Mouse (Mus musculus) intestine, embryonic 16.5 days (tissue): Measurements from ENCODE around the gene Jarid2. TPM values are rescaled to one million over a fixed set of nuclear protein-coding genes. Genes with fewer than 3 reads are reported as not detected.

ENCODE experiments used
- ATAC-seq: fragments of 200-750 bp; cut with Nextera tagmentation; 2 replicates; pipeline ENCODE4 v1.8.0; 2017; ENCODE audit warnings: moderate TSS enrichment, moderate library complexity
- H3K27ac ChIP-seq: fragments of 300-500 bp; sonication (generic); 2 replicates; pipeline ENCODE4 v1.5.1; 2014; ENCODE audit warnings: mild to moderate bottlenecking, low read length
- H3K27me3 ChIP-seq: fragments of 300-500 bp; sonication (generic); replicated peaks from 2 replicates; pipeline ENCODE4 v1.6.1; 2014; ENCODE audit warnings: low read length, control low read depth, mixed read lengths; ENCODE audit not compliant: control insufficient read depth, insufficient read depth
- H3K36me3 ChIP-seq: fragments of 300-500 bp; sonication (generic); 2 replicates; pipeline ENCODE4 v1.6.1; 2014; ENCODE audit warnings: low read length, control low read depth; ENCODE audit not compliant: control insufficient read depth, insufficient read depth
- H3K4me1 ChIP-seq: fragments of 300-500 bp; sonication (generic); 2 replicates; pipeline ENCODE4 v1.6.1; 2014; ENCODE audit warnings: low read length, control low read depth, mixed read lengths; ENCODE audit not compliant: control insufficient read depth, insufficient read depth
- H3K4me2 ChIP-seq: fragments of 300-500 bp; sonication (generic); 2 replicates; pipeline ENCODE4 v1.6.1; 2014; ENCODE audit warnings: low read depth, low read length, control low read depth
- H3K4me3 ChIP-seq: fragments of 300-500 bp; sonication (generic); 2 replicates; pipeline ENCODE4 v1.5.1; 2014; ENCODE audit warnings: mild to moderate bottlenecking, low read length
- H3K9ac ChIP-seq: fragments of 300-500 bp; sonication (generic); 2 replicates; pipeline ENCODE4 v1.6.1; 2014; ENCODE audit warnings: low read depth, low read length
- H3K9me3 ChIP-seq: fragments of 300-500 bp; sonication (generic); 2 replicates; pipeline ENCODE4 v1.6.1; 2016; ENCODE audit warnings: low read length, control low read depth; ENCODE audit not compliant: control insufficient read depth
- WGBS: fragments of 180-500 bp; shearing (Covaris S2); extraction: QIAGEN DNeasy Blood & Tissue Kit; methylation state at CpG from one replicate; pipeline ENCODE4 v1.1.7; 2014; 5-methylcytosine and 5-hydroxymethylcytosine counted together
- polyA plus RNA-seq: library from polyadenylated mRNA; unstranded; fragments of >200 nt; fragmentation: Nextera tagmentation; extraction: Ambion mirVana; gene quantifications from 2 replicates; pipeline ENCODE4 v1.2.1, GENCODE M21; 2015

The Jarid2 gene
- polyA plus RNA-seq, 1 experiment from 2014 or later, result 19.2 TPM

- 67% methylated on average over 5 of the region's 5 CpGs for WGBS
- no peak for ATAC-seq
- H3K4me1 ChIP-seq, result peaks cover 23% of the 10 kb centered on the region
- H3K9ac ChIP-seq, result peak overlapping the region; percentile 95; the same call in 1 of the 2 replicates
- H3K27me3 ChIP-seq, result no peaks in the 10 kb centered on the region
- no peaks in the 10 kb centered on the region for H3K36me3 ChIP-seq
- H3K4me2 ChIP-seq, result peak overlapping the region; percentile 71
- H3K9me3 ChIP-seq, result no peaks in the 10 kb centered on the region
- no peak overlapping the region for H3K27ac ChIP-seq
- peak overlapping the region; percentile 82 for H3K4me3 ChIP-seq
Measured at GRCm38 (mm10) chr13:44734441-44734840, 5.2 kb downstream of the Jarid2 start.

- H3K27ac ChIP-seq, result no peak overlapping the region
- no peaks in the 10 kb centered on the region for H3K9me3 ChIP-seq
- 44% methylated on average over 1 of the region's 1 CpGs for WGBS
- no peaks in the 10 kb centered on the region for H3K27me3 ChIP-seq
- H3K9ac ChIP-seq, result no peak overlapping the region
- no peak for ATAC-seq
- H3K4me2 ChIP-seq, result no peak overlapping the region
- peaks cover 23% of the 10 kb centered on the region for H3K4me1 ChIP-seq
- H3K4me3 ChIP-seq, result no peak overlapping the region
- H3K36me3 ChIP-seq, result no peaks in the 10 kb centered on the region
Measured at GRCm38 (mm10) chr13:44735088-44735690, 5.9 kb downstream of the Jarid2 start.

DNA sequence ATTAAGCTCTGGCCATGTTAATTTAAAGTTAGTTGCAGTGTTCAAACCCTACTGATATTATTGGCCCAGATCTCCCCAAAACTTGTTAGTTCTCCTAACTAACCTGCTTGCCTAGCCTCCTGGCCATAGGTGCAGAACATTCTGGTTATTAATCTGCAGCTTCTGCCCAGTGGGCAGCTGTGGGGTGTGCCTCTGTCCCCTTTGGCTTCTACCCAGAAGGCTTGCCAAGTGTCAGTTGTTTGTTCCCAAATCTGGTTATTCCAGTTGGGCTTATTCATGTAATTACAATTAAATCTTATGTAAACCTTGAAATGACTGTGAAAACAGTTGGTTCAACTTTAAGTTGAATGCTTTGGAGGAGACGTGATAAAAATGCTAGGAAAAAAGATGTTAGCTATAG lies 8.0 kb downstream of the Jarid2 start:
- Histone ChIP-seq H3K4me1 (peaks cover 23% of the 10 kb centered on the region), H3K27ac (no peak overlapping the region), H3K9me3 (no peaks in the 10 kb centered on the region), H3K4me2 (no peak overlapping the region), H3K4me3 (no peak overlapping the region), H3K9ac (no peak overlapping the region), H3K27me3 (no peaks in the 10 kb centered on the region), H3K36me3 (no peaks in the 10 kb centered on the region)
- WGBS, result 58% methylated on average over 1 of the region's 1 CpGs
- ATAC-seq, result no peak

GRCm38 (mm10) chr13:44751780-44752179 lies 22.5 kb downstream of the Jarid2 start:
- no peaks in the 10 kb centered on the region for H3K9me3 ChIP-seq
- H3K4me2 ChIP-seq, result no peak overlapping the region
- no peak overlapping the region for H3K9ac ChIP-seq
- H3K36me3 ChIP-seq, result no peaks in the 10 kb centered on the region
- no peak overlapping the region for H3K27ac ChIP-seq
- no peak overlapping the region for H3K4me3 ChIP-seq
- peaks cover 17% of the 10 kb centered on the region for H3K4me1 ChIP-seq
- no peak for ATAC-seq
- H3K27me3 ChIP-seq, result no peaks in the 10 kb centered on the region
- 70% methylated on average over 3 of the region's 3 CpGs for WGBS

DNA sequence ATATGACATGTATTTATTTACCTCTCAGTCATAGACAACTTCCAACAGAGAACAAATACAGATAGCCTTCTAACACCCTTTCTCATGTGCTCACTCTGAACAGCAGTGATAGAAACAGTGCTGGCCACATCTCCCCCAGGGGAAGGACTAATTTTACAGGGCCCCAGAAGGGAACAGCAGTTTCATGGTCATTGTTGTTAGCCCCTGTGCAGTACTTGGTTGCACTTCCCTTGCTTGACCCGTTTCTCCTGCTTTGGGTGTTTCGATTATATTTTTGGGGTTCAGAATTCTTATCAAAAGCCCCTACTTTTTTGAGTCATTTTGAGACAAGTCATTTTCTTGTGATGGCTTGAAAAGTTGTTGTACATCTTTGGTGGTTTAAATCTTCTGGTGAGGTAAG lies 23.9 kb downstream of the Jarid2 start:
- Histone ChIP-seq H3K9me3 (no peaks in the 10 kb centered on the region), H3K4me3 (no peak overlapping the region), H3K27ac (no peak overlapping the region), H3K9ac (no peak overlapping the region), H3K27me3 (no peaks in the 10 kb centered on the region), H3K36me3 (no peaks in the 10 kb centered on the region), H3K4me2 (no peak overlapping the region), H3K4me1 (peaks cover 11% of the 10 kb centered on the region; the same call in 1 of the 2 replicates)
- 89% methylated on average over 2 of the region's 2 CpGs for WGBS
- ATAC-seq, result no peak

DNA sequence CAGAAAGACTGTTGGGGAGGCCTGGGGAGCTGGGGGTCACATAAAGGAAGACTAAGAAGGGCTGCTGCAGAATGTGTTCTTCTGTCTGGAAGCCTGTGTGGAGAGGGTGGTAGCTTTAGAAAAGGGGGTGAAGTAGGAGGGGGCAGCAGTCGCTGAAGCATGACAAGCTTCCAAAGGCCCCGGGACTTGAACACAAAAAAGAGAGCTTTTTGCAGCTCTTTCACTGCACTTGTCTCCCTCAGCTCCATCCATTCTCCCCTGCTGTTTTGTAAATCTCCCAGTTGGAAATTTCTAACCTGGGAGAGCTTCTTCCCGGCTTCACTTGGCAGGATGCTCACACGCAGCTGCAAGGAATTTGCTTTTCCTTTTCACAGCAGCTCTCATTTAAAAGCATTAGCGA lies 26.2 kb downstream of the Jarid2 start:
- no peak overlapping the region for H3K4me2 ChIP-seq
- ATAC-seq, result no peak
- H3K9ac ChIP-seq, result no peak overlapping the region
- H3K4me1 ChIP-seq, result peaks cover 11% of the 10 kb centered on the region; the same call in 1 of the 2 replicates
- no peaks in the 10 kb centered on the region for H3K36me3 ChIP-seq
- H3K9me3 ChIP-seq, result no peaks in the 10 kb centered on the region
- H3K27ac ChIP-seq, result no peak overlapping the region
- WGBS, result 24% methylated on average over 5 of the region's 5 CpGs
- H3K4me3 ChIP-seq, result no peak overlapping the region
- no peaks in the 10 kb centered on the region for H3K27me3 ChIP-seq

- no peak overlapping the region for H3K27ac ChIP-seq
- H3K4me3 ChIP-seq, result no peak overlapping the region
- no peak overlapping the region for H3K9ac ChIP-seq
- no peaks in the 10 kb centered on the region for H3K27me3 ChIP-seq
- H3K9me3 ChIP-seq, result no peaks in the 10 kb centered on the region
- no peak for ATAC-seq
- H3K4me1 ChIP-seq, result peaks cover 5% of the 10 kb centered on the region; the same call in 1 of the 2 replicates
- H3K36me3 ChIP-seq, result no peaks in the 10 kb centered on the region
- 85% methylated on average over 1 of the region's 1 CpGs for WGBS
- H3K4me2 ChIP-seq, result no peak overlapping the region
Measured at GRCm38 (mm10) chr13:44758750-44759149, 29.5 kb downstream of the Jarid2 start.

GRCm38 (mm10) chr13:44760761-44761160 lies 31.5 kb downstream of the Jarid2 start:
- 89% methylated on average over 1 of the region's 1 CpGs for WGBS

DNA sequence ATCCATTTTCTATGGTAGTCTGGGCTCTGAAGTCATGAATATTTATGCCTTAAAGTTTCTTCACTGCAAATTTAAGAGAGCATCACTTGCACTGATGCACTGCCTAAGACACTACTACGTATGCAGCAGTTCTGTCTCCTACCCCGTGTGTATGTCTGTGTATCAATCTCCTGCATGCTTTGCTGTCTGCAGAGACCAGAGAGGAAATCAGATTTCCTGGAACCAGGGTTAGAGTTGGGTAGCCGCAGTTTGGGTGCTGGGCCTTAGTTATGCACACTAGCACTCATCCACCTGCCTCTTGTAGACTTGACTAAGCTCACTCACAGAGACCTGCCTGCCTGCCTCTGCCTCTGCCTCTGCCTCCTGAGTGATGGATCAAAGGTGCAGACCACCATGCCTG lies 33.8 kb downstream of the Jarid2 start:
- no peak for ATAC-seq
- Histone ChIP-seq H3K36me3 (no peaks in the 10 kb centered on the region), H3K27ac (no peak overlapping the region), H3K4me3 (no peak overlapping the region), H3K4me2 (no peak overlapping the region), H3K27me3 (no peaks in the 10 kb centered on the region), H3K4me1 (no peaks in the 10 kb centered on the region), H3K9ac (no peak overlapping the region), H3K9me3 (no peaks in the 10 kb centered on the region)
- WGBS, result 70% methylated on average over 3 of the region's 3 CpGs

More at GRCm38 (mm10) chr13:44760761-44761160, 31.5 kb downstream of the Jarid2 start:
- Histone ChIP-seq H3K4me3 (no peak overlapping the region), H3K4me1 (no peaks in the 10 kb centered on the region), H3K9me3 (no peaks in the 10 kb centered on the region), H3K36me3 (no peaks in the 10 kb centered on the region), H3K9ac (no peak overlapping the region), H3K27ac (no peak overlapping the region), H3K4me2 (no peak overlapping the region), H3K27me3 (no peaks in the 10 kb centered on the region)
- ATAC-seq, result no peak

GRCm38 (mm10) chr13:44767751-44768150 lies 38.5 kb downstream of the Jarid2 start:
- no peak for ATAC-seq
- H3K4me1 ChIP-seq, result no peaks in the 10 kb centered on the region
- H3K9me3 ChIP-seq, result no peaks in the 10 kb centered on the region
- no peaks in the 10 kb centered on the region for H3K36me3 ChIP-seq
- 71% methylated on average over 6 of the region's 6 CpGs for WGBS
- H3K4me3 ChIP-seq, result no peak overlapping the region
- no peak overlapping the region for H3K27ac ChIP-seq
- no peak overlapping the region for H3K9ac ChIP-seq
- H3K27me3 ChIP-seq, result no peaks in the 10 kb centered on the region
- H3K4me2 ChIP-seq, result no peak overlapping the region
